Mouse (Mus musculus): ENCODE results near the gene Brpf3. TPM values are rescaled to one million over a fixed set of nuclear protein-coding genes. Genes with fewer than 3 reads are reported as not detected.

Brpf3 gene
- 10.1 and 16.5 TPM in 2 replicates for total RNA-seq (2014; rRNA removed)
- polyA plus RNA-seq (2015; fragmentation: Nextera tagmentation; extraction: Ambion mirVana): 4.5 and 4.7 TPM in 2 replicates

DNA sequence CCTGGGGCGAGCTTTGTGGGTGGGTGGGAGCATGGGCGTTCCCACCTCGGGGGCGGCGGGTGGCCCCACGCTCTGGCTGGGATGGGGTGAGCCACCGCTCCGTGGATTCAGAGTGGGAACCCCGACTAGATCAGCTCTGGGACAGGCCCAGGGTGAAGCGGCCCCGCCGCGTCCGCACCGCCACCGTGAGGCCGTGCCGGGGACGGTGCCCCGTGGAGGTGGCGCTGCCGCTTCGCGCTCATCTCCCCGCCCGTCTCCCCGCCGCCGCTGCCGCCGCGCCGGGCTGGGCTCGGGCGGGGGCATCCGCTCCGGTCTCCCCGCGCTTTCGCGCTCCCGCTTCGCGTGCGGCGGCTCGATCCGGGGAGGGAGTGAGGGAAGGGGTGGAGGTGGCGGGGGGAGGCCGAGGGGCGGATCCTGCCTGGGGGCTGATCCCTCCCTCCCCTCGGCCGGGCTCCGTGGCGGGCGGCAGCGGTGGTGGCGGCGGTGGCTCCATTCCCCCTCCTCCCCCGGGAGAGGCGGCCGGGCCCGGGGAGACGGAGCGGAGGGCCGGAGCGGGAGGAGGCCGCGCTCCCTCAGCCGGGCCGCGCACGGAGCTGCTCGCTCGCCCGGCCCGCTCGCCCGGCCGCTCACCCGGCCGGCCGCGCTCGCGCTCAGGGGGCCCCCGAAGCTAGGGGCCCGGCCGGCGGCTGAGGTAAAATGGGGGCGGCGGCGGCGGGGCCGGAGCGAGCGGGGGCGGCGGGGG is at the start of gene Brpf3:
TSS of gene Brpf3 (plus strand) at position 420 of the 742 bp plus-strand sequence.
- Histone ChIP-seq H3K4me1 (ENCODE audit: insufficient read depth, low read length) (peaks cover 5% of the 10 kb centered on the region; the same call in 1 of the 2 replicates), H3K9ac (replicated peaks; ENCODE audit: low read length) (peak within 1 kb of the TSS; percentile 100), H3K9me3 (ENCODE audit: low read length) (no peaks in the 10 kb centered on the region), H3K27me3 (ENCODE audit: insufficient read depth, low read length) (no peaks in the 10 kb centered on the region), H3K4me2 (ENCODE audit: low read depth, low read length) (peak within 1 kb of the TSS; percentile 98), H3K36me3 (ENCODE audit: insufficient read depth, low read length) (no peaks in the 10 kb centered on the region), H3K27ac (peak within 1 kb of the TSS; percentile 100), H3K4me3 (ENCODE audit: low read length) (peak within 1 kb of the TSS; percentile 92)
- DNase-seq (ENCODE audit: low spot score): peak; percentile 81
- WGBS: 1% methylated on average over 23 of the region's 99 CpGs
- peak; percentile 70 for ATAC-seq
- peak; percentile 30 for TF ChIP-seq CTCF (IDR thresholded peaks at IDR 0.05; ENCODE audit: low read depth)

DNA sequence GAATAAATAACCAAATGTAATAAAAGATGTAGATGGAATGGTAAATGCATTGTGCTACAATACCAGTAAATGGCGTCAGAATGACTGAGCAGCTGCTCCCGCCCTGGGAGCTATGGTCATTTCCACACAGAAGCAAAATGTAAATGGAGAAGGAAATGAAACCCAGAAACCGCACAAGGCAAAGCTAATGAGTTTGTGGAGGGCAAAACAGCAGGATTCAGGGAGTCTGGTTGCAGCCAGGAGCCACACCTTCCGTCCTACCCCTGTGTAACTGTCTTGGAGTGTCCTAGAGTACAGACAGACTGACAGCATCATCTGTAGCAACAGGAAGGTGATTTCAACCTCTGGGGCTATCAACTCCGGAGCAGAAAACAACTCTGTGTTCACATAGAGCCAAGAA is 44.4 kb upstream of the Brpf3 start:
- Histone ChIP-seq H3K27me3 (ENCODE audit: insufficient read depth, low read length) (no peaks in the 10 kb centered on the region), H3K4me3 (ENCODE audit: low read length) (no peak overlapping the region), H3K27ac (no peak overlapping the region), H3K9me3 (ENCODE audit: low read length) (no peaks in the 10 kb centered on the region), H3K9ac (replicated peaks; ENCODE audit: low read length) (no peak overlapping the region), H3K4me2 (ENCODE audit: low read depth, low read length) (no peak overlapping the region), H3K36me3 (ENCODE audit: insufficient read depth, low read length) (no peaks in the 10 kb centered on the region), H3K4me1 (ENCODE audit: insufficient read depth, low read length) (no peaks in the 10 kb centered on the region)
- WGBS: 63% methylated on average over 5 of the region's 5 CpGs
- ATAC-seq: no peak
- no peak for TF ChIP-seq CTCF (IDR thresholded peaks at IDR 0.05; ENCODE audit: low read depth)
- DNase-seq (ENCODE audit: low spot score): no peak

DNA sequence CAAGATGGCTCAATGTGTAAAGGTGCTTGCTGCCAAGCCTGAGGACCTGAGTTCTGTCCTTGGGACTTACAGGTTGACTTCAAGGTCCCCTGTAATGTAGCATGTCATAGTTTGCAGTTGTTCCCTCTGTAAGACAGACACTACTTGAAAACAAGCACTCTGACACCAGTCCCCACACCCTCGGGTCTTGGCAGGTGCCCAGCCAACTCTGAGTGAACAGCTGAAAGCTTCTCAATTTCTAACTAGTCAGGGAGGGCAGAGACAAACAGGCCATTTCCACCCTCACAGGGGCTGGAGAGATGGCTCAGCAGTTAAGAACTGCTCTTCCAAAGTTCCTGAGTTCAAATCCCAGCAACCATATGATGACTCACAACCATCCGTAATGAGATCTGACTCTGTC is 43.4 kb upstream of the Brpf3 start:
- Histone ChIP-seq H3K4me2 (ENCODE audit: low read depth, low read length) (no peak overlapping the region), H3K4me1 (ENCODE audit: insufficient read depth, low read length) (no peaks in the 10 kb centered on the region), H3K9me3 (ENCODE audit: low read length) (no peaks in the 10 kb centered on the region), H3K36me3 (ENCODE audit: insufficient read depth, low read length) (no peaks in the 10 kb centered on the region), H3K27ac (no peak overlapping the region), H3K9ac (replicated peaks; ENCODE audit: low read length) (no peak overlapping the region), H3K27me3 (ENCODE audit: insufficient read depth, low read length) (no peaks in the 10 kb centered on the region), H3K4me3 (ENCODE audit: low read length) (no peak overlapping the region)
- DNase-seq (ENCODE audit: low spot score) (no peak), ATAC-seq (no peak)
- no peak for TF ChIP-seq CTCF (IDR thresholded peaks at IDR 0.05; ENCODE audit: low read depth)
- WGBS: 68% methylated on average over 2 of the region's 2 CpGs

GRCm38 (mm10) chr17:28760736-28761312 is 40.1 kb upstream of the Brpf3 start:
- no peak for TF ChIP-seq CTCF (IDR thresholded peaks at IDR 0.05; ENCODE audit: low read depth)
- no peak for DNase-seq (ENCODE audit: low spot score)
- Histone ChIP-seq H3K9ac (replicated peaks; ENCODE audit: low read length) (no peak overlapping the region), H3K27me3 (ENCODE audit: insufficient read depth, low read length) (no peaks in the 10 kb centered on the region), H3K4me1 (ENCODE audit: insufficient read depth, low read length) (no peaks in the 10 kb centered on the region), H3K4me3 (ENCODE audit: low read length) (no peak overlapping the region), H3K9me3 (ENCODE audit: low read length) (no peaks in the 10 kb centered on the region), H3K4me2 (ENCODE audit: low read depth, low read length) (no peak overlapping the region), H3K27ac (no peak overlapping the region), H3K36me3 (ENCODE audit: insufficient read depth, low read length) (no peaks in the 10 kb centered on the region)
- 78% methylated on average over 8 of the region's 8 CpGs for WGBS
- ATAC-seq: no peak

- Histone ChIP-seq H3K9ac (replicated peaks; ENCODE audit: low read length) (no peak overlapping the region), H3K4me3 (ENCODE audit: low read length) (no peak overlapping the region), H3K27ac (no peak overlapping the region), H3K4me2 (ENCODE audit: low read depth, low read length) (no peak overlapping the region), H3K27me3 (ENCODE audit: insufficient read depth, low read length) (no peaks in the 10 kb centered on the region), H3K36me3 (ENCODE audit: insufficient read depth, low read length) (no peaks in the 10 kb centered on the region), H3K9me3 (ENCODE audit: low read length) (no peaks in the 10 kb centered on the region), H3K4me1 (ENCODE audit: insufficient read depth, low read length) (no peaks in the 10 kb centered on the region)
- DNase-seq (ENCODE audit: low spot score) (peak; percentile 56), ATAC-seq (no peak)
- peak; percentile 91 for TF ChIP-seq CTCF (IDR thresholded peaks at IDR 0.05; ENCODE audit: low read depth)
- WGBS: 11% methylated on average over 3 of the region's 3 CpGs
Measured at GRCm38 (mm10) chr17:28761871-28762270, 39.0 kb upstream of the Brpf3 start.

GRCm38 (mm10) chr17:28766203-28766602 is 34.7 kb upstream of the Brpf3 start:
- no peak overlapping the region for H3K4me3 ChIP-seq (ENCODE audit: low read length)
- H3K4me2 ChIP-seq (ENCODE audit: low read depth, low read length): no peak overlapping the region
- no peak for ATAC-seq
- H3K27ac ChIP-seq: no peak overlapping the region
- H3K9me3 ChIP-seq (ENCODE audit: low read length): no peaks in the 10 kb centered on the region
- H3K9ac ChIP-seq (replicated peaks; ENCODE audit: low read length): no peak overlapping the region
- no peak for DNase-seq (ENCODE audit: low spot score)
- no peak for TF ChIP-seq CTCF (IDR thresholded peaks at IDR 0.05; ENCODE audit: low read depth)
- 75% methylated on average over 3 of the region's 3 CpGs for WGBS
- peaks cover 23% of the 10 kb centered on the region for H3K27me3 ChIP-seq (ENCODE audit: insufficient read depth, low read length)
- no peaks in the 10 kb centered on the region for H3K36me3 ChIP-seq (ENCODE audit: insufficient read depth, low read length)
- peaks cover 4% of the 10 kb centered on the region; the same call in 1 of the 2 replicates for H3K4me1 ChIP-seq (ENCODE audit: insufficient read depth, low read length)

Measured in hindbrain, postnatal 0 days (tissue).